Mouse (Mus musculus) intestine, embryonic 14.5 days (tissue): ENCODE results near the gene Vps18. TPM values are rescaled to one million over a fixed set of nuclear protein-coding genes. Genes with fewer than 3 reads are reported as not detected.

ENCODE experiments used
- ATAC-seq: fragments of 200-750 bp; cut with Nextera tagmentation; replicated peaks from 2 replicates; pipeline ENCODE4 v1.8.0; 2017; ENCODE audit warnings: low read depth, moderate number of reproducible peaks, moderate TSS enrichment, moderate library complexity; ENCODE audit not compliant: low FRiP score, low TSS enrichment
- DNase-seq: peaks from one replicate; pipeline ENCODE4 v3.0.0-alpha.2; 2018; ENCODE audit warnings: low spot score
- H3K27ac ChIP-seq: fragments of 300-500 bp; sonication (generic); 2 replicates; pipeline ENCODE4 v1.5.1; 2014; ENCODE audit warnings: low read depth, mild to moderate bottlenecking, control low read depth
- H3K27me3 ChIP-seq: fragments of 300-500 bp; sonication (generic); replicated peaks from 2 replicates; pipeline ENCODE4 v1.6.1; 2014; ENCODE audit warnings: low read length, control low read depth; ENCODE audit not compliant: control insufficient read depth, insufficient read depth
- H3K36me3 ChIP-seq: fragments of 300-500 bp; sonication (generic); 2 replicates; pipeline ENCODE4 v1.6.1; 2014; ENCODE audit warnings: low read length, control low read depth; ENCODE audit not compliant: control insufficient read depth, insufficient read depth
- H3K4me1 ChIP-seq: fragments of 300-500 bp; sonication (generic); replicated peaks from 2 replicates; pipeline ENCODE4 v1.6.1; 2014; ENCODE audit warnings: low read length, control low read depth, mixed read lengths; ENCODE audit not compliant: control insufficient read depth, insufficient read depth
- H3K4me2 ChIP-seq: fragments of 300-500 bp; sonication (generic); 2 replicates; pipeline ENCODE4 v1.6.1; 2014; ENCODE audit warnings: low read length
- H3K4me3 ChIP-seq: fragments of 300-500 bp; sonication (generic); 2 replicates; pipeline ENCODE4 v1.5.1; 2014; ENCODE audit warnings: low read depth, low read length, control low read depth, mixed read lengths
- H3K9ac ChIP-seq: fragments of 300-500 bp; sonication (generic); 2 replicates; pipeline ENCODE4 v1.6.1; 2014; ENCODE audit warnings: mild to moderate bottlenecking, low read length
- H3K9me3 ChIP-seq: fragments of 300-500 bp; sonication (generic); 2 replicates; pipeline ENCODE4 v1.6.1; 2016; ENCODE audit warnings: low read length, control low read depth; ENCODE audit not compliant: control insufficient read depth
- WGBS: fragments of 180-500 bp; shearing (Covaris S2); extraction: QIAGEN DNeasy Blood & Tissue Kit; methylation state at CpG from one replicate; pipeline ENCODE4 v1.1.7; 2014; 5-methylcytosine and 5-hydroxymethylcytosine counted together
- polyA plus RNA-seq: library from polyadenylated mRNA; unstranded; fragments of >200 nt; fragmentation: Nextera tagmentation; extraction: Ambion mirVana; gene quantifications from 2 replicates; pipeline ENCODE4 v1.2.1, GENCODE M21; 2014

The Vps18 gene
- polyA plus RNA-seq, 1 experiment from 2014 or later = 14.8 TPM

DNA sequence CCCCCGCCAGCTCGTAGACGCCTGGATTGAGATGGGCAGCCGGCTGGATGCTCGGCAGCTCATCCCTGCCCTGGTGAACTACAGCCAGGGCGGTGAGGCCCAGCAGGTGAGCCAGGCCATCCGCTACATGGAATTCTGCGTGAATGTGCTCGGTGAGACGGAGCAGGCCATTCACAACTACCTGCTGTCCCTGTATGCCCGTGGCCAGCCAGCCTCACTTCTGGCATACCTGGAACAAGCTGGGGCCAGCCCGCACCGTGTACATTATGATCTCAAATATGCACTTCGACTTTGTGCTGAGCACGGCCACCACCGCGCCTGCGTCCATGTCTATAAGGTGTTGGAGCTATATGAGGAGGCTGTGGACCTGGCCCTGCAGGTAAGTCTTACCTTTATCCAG is 5.9 kb downstream of the Vps18 start:
- Histone ChIP-seq H3K4me1 (peaks cover 7% of the 10 kb centered on the region), H3K9ac (no peak overlapping the region), H3K9me3 (no peaks in the 10 kb centered on the region), H3K27me3 (no peaks in the 10 kb centered on the region), H3K4me3 (no peak overlapping the region), H3K36me3 (peaks cover 74% of the 10 kb centered on the region), H3K27ac (no peak overlapping the region), H3K4me2 (no peak overlapping the region)
- 94% methylated on average over 18 of the region's 18 CpGs for WGBS
- no peak for ATAC-seq
- DNase-seq = no peak

- Histone ChIP-seq H3K9me3 (no peaks in the 10 kb centered on the region), H3K36me3 (peaks cover 60% of the 10 kb centered on the region), H3K9ac (no peak overlapping the region), H3K4me1 (peaks cover 15% of the 10 kb centered on the region), H3K27me3 (no peaks in the 10 kb centered on the region), H3K4me3 (no peak overlapping the region), H3K4me2 (no peak overlapping the region), H3K27ac (no peak overlapping the region)
- 91% methylated on average over 12 of the region's 12 CpGs for WGBS
- ATAC-seq (no peak), DNase-seq (no peak)
These were observed 8.2 kb downstream of the Vps18 start for GRCm38 (mm10) chr2:119296756-119297155.

DNA sequence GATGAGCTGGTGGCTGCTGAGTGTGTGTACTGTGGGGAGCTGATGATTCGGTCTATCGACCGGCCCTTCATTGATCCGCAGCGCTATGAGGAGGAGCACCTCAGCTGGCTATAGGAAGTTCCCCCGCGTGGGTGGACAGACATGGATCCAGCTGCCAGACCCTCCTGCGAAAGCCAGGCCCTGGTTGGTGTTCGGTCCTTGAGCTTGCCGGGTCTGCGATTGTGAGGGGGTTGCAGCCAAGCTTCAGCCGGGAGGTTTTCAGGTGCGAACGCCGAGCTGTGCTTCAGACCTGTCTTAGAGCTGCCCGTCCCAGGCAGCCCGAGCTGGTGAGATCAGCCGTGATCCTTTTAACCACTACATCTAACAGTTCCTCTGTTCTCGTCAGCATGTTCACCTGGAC is 9.0 kb downstream of the Vps18 start:
- ATAC-seq (no peak), DNase-seq (no peak)
- no peak overlapping the region for H3K4me2 ChIP-seq
- no peaks in the 10 kb centered on the region for H3K9me3 ChIP-seq
- no peak overlapping the region for H3K27ac ChIP-seq
- 93% methylated on average over 19 of the region's 19 CpGs for WGBS
- H3K4me1 ChIP-seq = peaks cover 15% of the 10 kb centered on the region
- no peaks in the 10 kb centered on the region for H3K27me3 ChIP-seq
- H3K4me3 ChIP-seq = no peak overlapping the region
- peaks cover 54% of the 10 kb centered on the region for H3K36me3 ChIP-seq
- H3K9ac ChIP-seq = no peak overlapping the region

DNA sequence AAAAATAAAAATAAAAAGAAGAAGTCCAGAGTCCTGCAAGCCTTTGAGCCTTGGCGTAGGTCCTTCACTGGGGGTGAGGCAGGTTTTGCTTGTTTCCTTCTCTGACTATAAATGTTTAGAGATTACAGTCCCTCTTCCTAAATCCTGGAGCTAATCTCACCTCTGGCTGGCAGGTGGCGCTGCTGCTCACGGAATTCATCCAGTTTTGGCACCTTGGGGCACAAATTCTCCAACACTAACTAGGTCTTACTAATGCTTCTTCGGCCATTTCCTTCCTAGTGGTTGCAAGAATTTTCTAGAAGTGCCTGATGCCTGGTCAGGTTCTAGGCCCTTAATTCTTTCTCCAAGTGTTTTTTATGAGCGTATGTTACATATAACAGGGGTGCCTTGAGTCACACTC is 9.8 kb downstream of the Vps18 start:
- Histone ChIP-seq H3K36me3 (peaks cover 46% of the 10 kb centered on the region), H3K27ac (no peak overlapping the region), H3K4me1 (peaks cover 15% of the 10 kb centered on the region), H3K4me3 (no peak overlapping the region), H3K27me3 (no peaks in the 10 kb centered on the region), H3K9me3 (no peaks in the 10 kb centered on the region), H3K4me2 (no peak overlapping the region), H3K9ac (no peak overlapping the region)
- ATAC-seq (no peak), DNase-seq (peak; percentile 83)
- 46% methylated on average over 5 of the region's 5 CpGs for WGBS

DNA sequence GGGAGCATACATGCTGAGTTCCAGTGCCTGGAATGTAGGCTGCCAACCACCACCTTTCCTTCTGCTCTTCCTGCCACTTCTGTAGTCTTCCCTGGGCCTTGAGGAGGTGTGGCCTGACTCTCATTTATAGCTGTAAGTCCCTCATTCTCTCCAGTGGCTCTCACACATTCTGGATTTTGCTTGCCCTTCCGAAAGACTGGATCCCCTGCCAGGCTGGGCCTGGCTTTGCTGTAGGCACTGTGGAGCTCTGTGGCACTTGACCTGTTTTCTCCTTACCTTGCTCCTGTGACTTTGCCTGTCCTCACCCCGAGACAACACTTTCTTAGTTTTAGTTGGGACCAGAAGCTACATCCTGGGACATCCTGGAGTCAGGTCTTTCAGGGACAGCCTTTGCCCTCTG is 10.3 kb downstream of the Vps18 start:
- Histone ChIP-seq H3K36me3 (peaks cover 41% of the 10 kb centered on the region), H3K27ac (peak overlapping the region; percentile 10; the same call in 1 of the 2 replicates), H3K9ac (no peak overlapping the region), H3K4me1 (peaks cover 15% of the 10 kb centered on the region), H3K4me2 (no peak overlapping the region), H3K9me3 (no peaks in the 10 kb centered on the region), H3K27me3 (no peaks in the 10 kb centered on the region), H3K4me3 (no peak overlapping the region)
- 78% methylated on average over 2 of the region's 2 CpGs for WGBS
- DNase-seq (no peak), ATAC-seq (no peak)

GRCm38 (mm10) chr2:119299981-119300818 is 11.7 kb downstream of the Vps18 start:
- WGBS = 9% methylated on average over 14 of the region's 15 CpGs
- H3K4me1 ChIP-seq = peaks cover 26% of the 10 kb centered on the region
- ATAC-seq (peak; percentile 67), DNase-seq (peak; percentile 93)
- no peak overlapping the region for H3K9ac ChIP-seq
- peak overlapping the region; percentile 41 for H3K4me2 ChIP-seq
- H3K9me3 ChIP-seq = no peaks in the 10 kb centered on the region
- peak overlapping the region; percentile 1; the same call in 1 of the 2 replicates for H3K4me3 ChIP-seq
- H3K27ac ChIP-seq = peak overlapping the region; percentile 54; the same call in 1 of the 2 replicates
- H3K27me3 ChIP-seq = no peaks in the 10 kb centered on the region
- H3K36me3 ChIP-seq = peaks cover 32% of the 10 kb centered on the region

GRCm38 (mm10) chr2:119300819-119301493 is 12.4 kb downstream of the Vps18 start:
- ATAC-seq = no peak
- Histone ChIP-seq H3K4me3 (no peak overlapping the region), H3K27ac (peak overlapping the region; percentile 54; the same call in 1 of the 2 replicates), H3K27me3 (no peaks in the 10 kb centered on the region), H3K4me1 (peaks cover 27% of the 10 kb centered on the region), H3K9ac (no peak overlapping the region), H3K9me3 (no peaks in the 10 kb centered on the region), H3K36me3 (peaks cover 27% of the 10 kb centered on the region), H3K4me2 (peak overlapping the region; percentile 41; the same call in 1 of the 2 replicates)
- 37% methylated on average over 7 of the region's 7 CpGs for WGBS
- no peak for DNase-seq

DNA sequence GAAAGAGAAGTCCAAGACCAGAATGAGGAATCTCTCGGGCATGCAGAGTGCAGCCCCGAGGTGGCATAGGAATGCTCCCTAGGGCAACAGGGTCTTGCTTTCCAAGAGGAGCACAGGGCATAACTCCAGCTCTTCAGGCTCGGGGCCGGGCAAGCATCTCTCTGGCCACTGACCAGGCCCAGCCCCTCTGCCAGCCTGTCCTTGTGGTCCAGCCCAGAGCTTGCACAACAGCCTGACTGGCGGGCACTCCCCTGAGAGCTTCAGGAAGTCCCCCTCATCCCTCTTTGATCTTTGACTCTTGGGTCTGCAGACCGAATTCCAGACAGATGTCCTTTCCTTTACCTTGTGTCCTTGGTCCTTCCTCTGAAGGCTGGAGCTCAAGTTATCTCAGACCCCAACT is 14.3 kb downstream of the Vps18 start:
- no peaks in the 10 kb centered on the region for H3K27me3 ChIP-seq
- H3K4me3 ChIP-seq = no peak overlapping the region
- no peak overlapping the region for H3K4me2 ChIP-seq
- H3K4me1 ChIP-seq = peaks cover 27% of the 10 kb centered on the region
- DNase-seq (no peak), ATAC-seq (no peak)
- no peak overlapping the region for H3K27ac ChIP-seq
- peaks cover 8% of the 10 kb centered on the region; the same call in 1 of the 2 replicates for H3K36me3 ChIP-seq
- WGBS = 71% methylated on average over 6 of the region's 6 CpGs
- no peak overlapping the region for H3K9ac ChIP-seq
- H3K9me3 ChIP-seq = no peaks in the 10 kb centered on the region
